Mouse (Mus musculus): Measurements from ENCODE around the gene Ccr4. TPM values are rescaled to one million over a fixed set of nuclear protein-coding genes. Genes with fewer than 3 reads are reported as not detected.
A peak's percentile ranks its signal among the peaks of the same experiment; 100 is the strongest.

Ccr4 gene
- polyA plus RNA-seq, 1 experiment from 2014 or later, result 0.08 TPM

DNA sequence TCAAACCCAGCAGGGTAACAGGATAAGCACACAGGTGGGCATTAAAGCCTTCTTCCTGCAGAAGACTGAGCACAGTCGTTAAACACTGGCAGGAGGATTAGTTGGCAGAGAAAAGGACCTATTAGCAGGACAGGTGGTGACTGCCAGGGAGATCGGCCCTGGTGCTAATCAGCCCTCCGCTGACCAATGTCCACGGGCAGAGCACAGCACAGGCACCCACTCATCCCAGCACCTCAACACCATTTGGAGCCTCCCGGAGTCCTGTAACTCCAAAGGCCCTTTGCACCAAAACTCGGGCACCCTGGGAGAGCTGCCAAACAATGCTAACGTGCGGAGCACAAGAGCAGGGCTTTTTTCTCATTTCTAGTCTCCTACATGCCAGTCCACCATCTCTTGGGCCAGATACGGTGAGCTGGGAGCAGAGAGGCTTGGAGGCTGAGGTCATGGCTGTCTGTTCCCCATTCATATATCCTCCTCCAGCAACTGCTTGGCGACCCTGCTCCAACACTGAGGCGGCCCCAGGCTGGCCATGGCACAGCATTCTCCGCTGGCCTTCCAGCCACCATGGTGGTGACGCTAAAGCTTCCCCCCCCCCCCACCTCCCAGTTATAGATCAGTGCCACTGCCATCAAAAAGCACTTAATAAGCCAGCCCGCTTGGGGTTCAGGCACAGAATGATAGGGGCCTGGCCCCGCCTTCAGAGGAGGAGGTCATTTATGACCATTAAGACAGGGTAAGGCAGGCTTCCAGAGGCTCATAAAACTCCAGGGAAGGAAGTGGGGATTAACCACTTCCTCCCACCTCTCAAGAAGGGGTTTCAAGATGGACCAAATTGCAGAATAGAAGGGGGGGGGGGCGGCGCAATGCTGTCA is 39.4 kb upstream of the Ccr4 start:
- Histone ChIP-seq H3K27ac (ENCODE audit: low read depth) (no peak overlapping the region), H3K36me3 (ENCODE audit: control insufficient read depth, insufficient read depth, low read length) (no peaks in the 10 kb centered on the region), H3K9me3 (ENCODE audit: control insufficient read depth, low read length) (no peaks in the 10 kb centered on the region), H3K27me3 (replicated peaks; ENCODE audit: control insufficient read depth, insufficient read depth, low read length) (no peaks in the 10 kb centered on the region), H3K4me1 (replicated peaks; ENCODE audit: control insufficient read depth, insufficient read depth, low read length) (peaks cover 33% of the 10 kb centered on the region), H3K9ac (ENCODE audit: low read length) (no peak overlapping the region), H3K4me3 (ENCODE audit: low read depth, low read length) (no peak overlapping the region), H3K4me2 (ENCODE audit: low read length) (peak overlapping the region; percentile 5; the same call in 1 of the 2 replicates)
- ATAC-seq (replicated peaks; ENCODE audit: low FRiP score, low TSS enrichment, low read depth) (peak; percentile 28), DNase-seq (ENCODE audit: low spot score) (peak; percentile 66)
- WGBS, result 50% methylated on average over 15 of the region's 17 CpGs

DNA sequence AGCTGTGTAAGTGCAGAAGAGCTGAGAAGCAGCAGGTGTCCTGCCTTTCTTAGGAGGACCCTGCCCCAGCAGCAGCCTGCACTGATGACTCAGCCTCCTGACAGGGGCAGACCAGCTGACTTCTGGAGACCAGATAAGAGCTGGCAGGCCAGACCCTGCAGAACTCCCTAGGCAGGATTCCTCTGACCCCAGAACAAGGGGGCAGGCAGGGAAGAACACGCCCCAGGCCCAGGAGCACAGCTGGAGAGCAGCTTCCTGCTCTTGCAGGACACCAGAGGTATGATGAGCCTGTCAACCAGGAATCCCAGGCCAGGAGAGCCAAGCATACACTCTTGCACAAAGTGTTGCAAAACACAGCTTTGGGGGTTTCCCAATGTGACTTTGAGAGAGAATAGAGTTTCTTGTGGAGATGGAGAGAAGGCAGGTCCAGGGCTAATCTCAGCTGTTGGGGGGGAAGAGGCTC is 36.6 kb upstream of the Ccr4 start:
- peak; percentile 67; the same call in 1 of the 2 replicates for ATAC-seq (replicated peaks; ENCODE audit: low FRiP score, low TSS enrichment, low read depth)
- Histone ChIP-seq H3K4me3 (ENCODE audit: low read depth, low read length) (no peak overlapping the region), H3K9ac (ENCODE audit: low read length) (no peak overlapping the region), H3K27ac (ENCODE audit: low read depth) (no peak overlapping the region), H3K4me2 (ENCODE audit: low read length) (no peak overlapping the region), H3K4me1 (replicated peaks; ENCODE audit: control insufficient read depth, insufficient read depth, low read length) (peaks cover 18% of the 10 kb centered on the region; the same call in 1 of the 2 replicates), H3K36me3 (ENCODE audit: control insufficient read depth, insufficient read depth, low read length) (no peaks in the 10 kb centered on the region), H3K27me3 (replicated peaks; ENCODE audit: control insufficient read depth, insufficient read depth, low read length) (no peaks in the 10 kb centered on the region), H3K9me3 (ENCODE audit: control insufficient read depth, low read length) (no peaks in the 10 kb centered on the region)
- DNase-seq (ENCODE audit: low spot score), result peak; percentile 54
- 33% methylated on average over 1 of the region's 1 CpGs for WGBS

DNA sequence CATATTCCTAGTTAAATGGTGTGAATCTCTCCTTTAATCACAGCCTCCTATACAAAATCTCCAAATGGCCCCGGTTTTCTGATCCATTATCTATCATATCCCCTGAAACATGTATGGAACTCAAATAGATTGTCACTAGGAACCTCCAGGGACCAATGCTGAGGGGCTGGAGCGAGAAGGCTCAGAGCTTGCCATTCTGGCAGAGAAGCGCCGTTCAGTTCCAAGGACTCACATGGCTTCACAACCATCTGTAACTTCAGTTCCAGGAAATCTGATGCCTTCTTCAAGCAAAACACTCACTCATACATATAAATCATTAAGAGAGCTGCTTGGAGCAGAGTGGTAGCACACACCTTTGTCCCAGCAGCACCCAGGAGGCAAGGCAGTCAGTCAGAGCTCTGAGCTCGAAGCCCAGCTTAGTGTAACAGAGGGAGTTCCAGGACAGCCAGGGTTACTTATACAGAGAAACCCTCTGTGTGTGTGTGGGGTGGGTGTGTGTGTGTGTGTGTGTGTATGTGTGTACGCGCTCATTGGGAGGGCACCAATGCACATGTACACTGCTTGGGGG is 34.4 kb upstream of the Ccr4 start:
- H3K9me3 ChIP-seq (ENCODE audit: control insufficient read depth, low read length), result no peaks in the 10 kb centered on the region
- H3K27me3 ChIP-seq (replicated peaks; ENCODE audit: control insufficient read depth, insufficient read depth, low read length), result no peaks in the 10 kb centered on the region
- no peak overlapping the region for H3K4me2 ChIP-seq (ENCODE audit: low read length)
- DNase-seq (ENCODE audit: low spot score) (no peak), ATAC-seq (replicated peaks; ENCODE audit: low FRiP score, low TSS enrichment, low read depth) (no peak)
- H3K4me3 ChIP-seq (ENCODE audit: low read depth, low read length), result no peak overlapping the region
- H3K27ac ChIP-seq (ENCODE audit: low read depth), result no peak overlapping the region
- H3K36me3 ChIP-seq (ENCODE audit: control insufficient read depth, insufficient read depth, low read length), result no peaks in the 10 kb centered on the region
- H3K9ac ChIP-seq (ENCODE audit: low read length), result no peak overlapping the region
- 60% methylated on average over 7 of the region's 7 CpGs for WGBS
- 0 out of 2 replicates have a peak, but pooled peaks cover 1% of the 10 kb centered on the region for H3K4me1 ChIP-seq (replicated peaks; ENCODE audit: control insufficient read depth, insufficient read depth, low read length)

DNA sequence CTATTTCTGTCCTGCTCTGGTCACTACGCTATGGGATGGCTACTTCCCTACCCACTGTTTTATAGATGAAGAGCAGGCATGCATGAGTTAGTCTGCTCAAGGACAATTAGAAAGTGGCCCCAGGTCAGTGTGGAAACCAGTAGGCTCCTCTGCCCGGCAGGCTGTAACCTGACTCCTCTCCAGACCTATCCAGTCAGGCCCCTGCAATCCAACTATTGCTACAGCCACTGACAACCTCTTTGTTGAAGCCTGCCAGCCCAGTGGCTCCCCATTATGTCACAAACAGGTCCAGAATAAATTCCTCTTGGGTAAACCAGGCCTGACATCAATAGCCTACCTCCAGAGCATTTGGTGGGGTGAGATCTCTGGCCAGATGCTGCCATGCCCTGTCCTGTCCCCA is 31.9 kb upstream of the Ccr4 start:
- Histone ChIP-seq H3K9ac (ENCODE audit: low read length) (no peak overlapping the region), H3K4me1 (replicated peaks; ENCODE audit: control insufficient read depth, insufficient read depth, low read length) (no peaks in the 10 kb centered on the region), H3K4me2 (ENCODE audit: low read length) (no peak overlapping the region), H3K9me3 (ENCODE audit: control insufficient read depth, low read length) (no peaks in the 10 kb centered on the region), H3K36me3 (ENCODE audit: control insufficient read depth, insufficient read depth, low read length) (no peaks in the 10 kb centered on the region), H3K27ac (ENCODE audit: low read depth) (no peak overlapping the region), H3K27me3 (replicated peaks; ENCODE audit: control insufficient read depth, insufficient read depth, low read length) (no peaks in the 10 kb centered on the region), H3K4me3 (ENCODE audit: low read depth, low read length) (no peak overlapping the region)
- 29% methylated on average over 2 of the region's 2 CpGs for WGBS
- ATAC-seq (replicated peaks; ENCODE audit: low FRiP score, low TSS enrichment, low read depth) (no peak), DNase-seq (ENCODE audit: low spot score) (no peak)

DNA sequence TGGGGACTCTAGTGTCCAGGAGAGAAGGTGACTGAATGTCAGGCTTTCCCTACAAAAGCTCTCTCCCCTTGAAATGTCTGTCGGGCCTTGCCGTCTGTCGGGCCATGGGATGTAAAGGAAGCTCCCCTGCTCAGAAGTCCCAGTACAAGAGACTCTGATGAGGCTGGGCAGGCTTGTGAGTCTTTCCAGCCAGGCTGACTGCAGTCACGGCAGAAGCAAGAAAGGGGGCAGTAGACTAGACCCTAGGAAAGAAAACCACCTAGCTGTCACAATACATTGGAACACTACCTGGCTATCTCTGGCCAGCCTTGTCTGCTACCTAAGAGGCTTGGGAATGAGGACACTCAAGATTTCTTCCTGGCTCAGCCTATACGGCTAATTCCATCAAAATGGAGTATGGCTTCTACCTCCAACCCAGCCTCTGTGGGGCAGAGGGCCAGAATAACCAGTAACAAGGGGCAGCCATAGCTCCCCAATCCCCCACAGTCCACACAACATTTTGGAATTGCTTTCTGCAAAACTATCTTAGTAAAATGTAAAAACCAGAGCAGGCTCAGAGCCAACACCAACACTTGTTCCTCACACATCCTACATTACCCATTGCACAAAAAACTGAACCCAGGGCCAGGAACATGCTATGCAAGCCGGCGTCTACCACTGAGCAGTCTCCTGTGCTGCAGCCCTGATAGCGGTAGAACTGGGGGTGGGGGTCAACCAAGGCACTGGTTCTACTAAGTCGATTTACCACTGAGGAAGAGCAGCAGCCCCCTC is 30.2 kb upstream of the Ccr4 start:
- H3K9ac ChIP-seq (ENCODE audit: low read length), result no peak overlapping the region
- H3K36me3 ChIP-seq (ENCODE audit: control insufficient read depth, insufficient read depth, low read length), result no peaks in the 10 kb centered on the region
- ATAC-seq (replicated peaks; ENCODE audit: low FRiP score, low TSS enrichment, low read depth) (no peak), DNase-seq (ENCODE audit: low spot score) (no peak)
- H3K27ac ChIP-seq (ENCODE audit: low read depth), result no peak overlapping the region
- H3K4me3 ChIP-seq (ENCODE audit: low read depth, low read length), result no peak overlapping the region
- H3K4me1 ChIP-seq (replicated peaks; ENCODE audit: control insufficient read depth, insufficient read depth, low read length), result no peaks in the 10 kb centered on the region
- H3K4me2 ChIP-seq (ENCODE audit: low read length), result no peak overlapping the region
- H3K27me3 ChIP-seq (replicated peaks; ENCODE audit: control insufficient read depth, insufficient read depth, low read length), result no peaks in the 10 kb centered on the region
- 80% methylated on average over 9 of the region's 9 CpGs for WGBS
- H3K9me3 ChIP-seq (ENCODE audit: control insufficient read depth, low read length), result no peaks in the 10 kb centered on the region

DNA sequence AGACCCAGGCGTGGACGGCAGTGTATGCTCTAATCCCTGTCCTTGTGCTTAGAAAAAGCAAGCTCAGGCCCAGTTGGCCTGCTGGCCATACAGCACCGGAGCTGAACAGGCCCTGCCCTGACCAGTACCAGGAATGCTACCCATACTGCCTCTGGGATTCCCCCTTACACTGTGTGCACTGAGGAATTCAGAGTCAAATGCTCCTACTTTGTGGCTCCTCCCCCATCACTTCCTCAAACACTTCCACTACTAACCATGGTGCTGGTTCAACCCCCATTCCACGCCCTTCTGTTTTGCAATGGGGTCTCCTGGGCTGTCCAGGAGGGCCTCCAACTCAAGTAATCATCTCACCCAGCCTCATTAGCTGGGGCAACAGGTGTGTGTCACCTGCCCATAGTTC is 29.1 kb upstream of the Ccr4 start:
- Histone ChIP-seq H3K9me3 (ENCODE audit: control insufficient read depth, low read length) (no peaks in the 10 kb centered on the region), H3K9ac (ENCODE audit: low read length) (no peak overlapping the region), H3K27me3 (replicated peaks; ENCODE audit: control insufficient read depth, insufficient read depth, low read length) (no peaks in the 10 kb centered on the region), H3K4me2 (ENCODE audit: low read length) (no peak overlapping the region), H3K36me3 (ENCODE audit: control insufficient read depth, insufficient read depth, low read length) (no peaks in the 10 kb centered on the region), H3K4me3 (ENCODE audit: low read depth, low read length) (no peak overlapping the region), H3K4me1 (replicated peaks; ENCODE audit: control insufficient read depth, insufficient read depth, low read length) (no peaks in the 10 kb centered on the region), H3K27ac (ENCODE audit: low read depth) (no peak overlapping the region)
- WGBS, result 71% methylated on average over 4 of the region's 4 CpGs
- DNase-seq (ENCODE audit: low spot score) (no peak), ATAC-seq (replicated peaks; ENCODE audit: low FRiP score, low TSS enrichment, low read depth) (peak; percentile 40; the same call in 1 of the 2 replicates)

DNA sequence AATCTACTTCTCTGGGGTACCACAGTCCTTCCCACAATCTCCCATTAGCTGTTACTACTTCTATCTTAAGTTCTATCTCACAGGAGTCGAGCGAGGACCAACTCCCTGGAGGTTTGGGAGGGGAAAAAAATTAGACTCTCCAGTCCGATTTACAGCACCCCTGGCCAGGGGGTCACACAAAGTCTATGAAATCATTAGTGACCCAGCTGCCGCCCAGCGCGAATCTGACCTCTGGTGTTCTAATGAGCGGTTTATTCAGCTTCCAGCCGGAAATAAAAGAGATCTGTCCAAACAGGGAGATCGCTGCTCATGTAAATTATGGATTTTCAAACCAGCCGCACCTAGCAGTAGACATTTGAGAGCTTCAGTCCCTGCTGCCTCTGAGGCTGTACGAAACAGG is 26.6 kb upstream of the Ccr4 start:
- H3K27me3 ChIP-seq (replicated peaks; ENCODE audit: control insufficient read depth, insufficient read depth, low read length), result no peaks in the 10 kb centered on the region
- H3K9me3 ChIP-seq (ENCODE audit: control insufficient read depth, low read length), result no peaks in the 10 kb centered on the region
- no peak for ATAC-seq (replicated peaks; ENCODE audit: low FRiP score, low TSS enrichment, low read depth)
- H3K27ac ChIP-seq (ENCODE audit: low read depth), result no peak overlapping the region
- no peak overlapping the region for H3K4me3 ChIP-seq (ENCODE audit: low read depth, low read length)
- peaks cover 13% of the 10 kb centered on the region for H3K4me1 ChIP-seq (replicated peaks; ENCODE audit: control insufficient read depth, insufficient read depth, low read length)
- 23% methylated on average over 11 of the region's 11 CpGs for WGBS
- H3K9ac ChIP-seq (ENCODE audit: low read length), result no peak overlapping the region
- H3K4me2 ChIP-seq (ENCODE audit: low read length), result no peak overlapping the region
- H3K36me3 ChIP-seq (ENCODE audit: control insufficient read depth, insufficient read depth, low read length), result no peaks in the 10 kb centered on the region
- no peak for DNase-seq (ENCODE audit: low spot score)

DNA sequence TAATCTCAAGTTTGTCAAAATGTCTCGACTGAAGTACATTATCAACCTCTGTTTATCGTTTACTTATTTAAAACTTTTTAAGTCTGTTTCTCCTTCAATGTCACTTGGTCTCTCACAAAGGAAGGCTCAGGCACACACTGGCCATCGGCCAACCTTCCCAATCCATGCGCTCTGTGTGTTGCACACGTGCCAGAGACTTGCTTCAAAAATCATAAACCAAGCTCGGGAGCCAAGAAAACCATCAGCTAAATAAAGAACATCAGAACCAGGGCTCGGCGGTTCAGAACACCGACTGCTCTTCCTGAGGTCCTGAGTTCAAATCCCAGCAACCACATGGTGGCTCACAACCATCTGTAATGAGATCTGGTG is 23.9 kb upstream of the Ccr4 start:
- Histone ChIP-seq H3K4me2 (ENCODE audit: low read length) (no peak overlapping the region), H3K9ac (ENCODE audit: low read length) (no peak overlapping the region), H3K27ac (ENCODE audit: low read depth) (no peak overlapping the region), H3K36me3 (ENCODE audit: control insufficient read depth, insufficient read depth, low read length) (no peaks in the 10 kb centered on the region), H3K4me1 (replicated peaks; ENCODE audit: control insufficient read depth, insufficient read depth, low read length) (peaks cover 20% of the 10 kb centered on the region), H3K4me3 (ENCODE audit: low read depth, low read length) (no peak overlapping the region), H3K27me3 (replicated peaks; ENCODE audit: control insufficient read depth, insufficient read depth, low read length) (no peaks in the 10 kb centered on the region), H3K9me3 (ENCODE audit: control insufficient read depth, low read length) (no peaks in the 10 kb centered on the region)
- ATAC-seq (replicated peaks; ENCODE audit: low FRiP score, low TSS enrichment, low read depth), result no peak
- no peak for DNase-seq (ENCODE audit: low spot score)
- 48% methylated on average over 9 of the region's 9 CpGs for WGBS
